Mouse (Mus musculus) stomach, postnatal 0 days (tissue): ENCODE measurements at regions not wholly inside any gene's neighbourhood (a gene's known extent, or its start where the extent isn't known, plus 50 kb on each side); places are given as distances from the start of the nearest gene placed in this dataset.

ENCODE experiments used
- CTCF ChIP-seq: IDR thresholded peaks from 2 replicates; pipeline ENCODE4 v1.5.1; 2016; ENCODE audit warnings: antibody characterized with exemption, low read depth, mild to moderate bottlenecking, moderate library complexity
- EP300 ChIP-seq: optimal IDR thresholded peaks from 2 replicates; pipeline ENCODE3; 2016; ENCODE audit warnings: antibody characterized with exemption

DNA sequence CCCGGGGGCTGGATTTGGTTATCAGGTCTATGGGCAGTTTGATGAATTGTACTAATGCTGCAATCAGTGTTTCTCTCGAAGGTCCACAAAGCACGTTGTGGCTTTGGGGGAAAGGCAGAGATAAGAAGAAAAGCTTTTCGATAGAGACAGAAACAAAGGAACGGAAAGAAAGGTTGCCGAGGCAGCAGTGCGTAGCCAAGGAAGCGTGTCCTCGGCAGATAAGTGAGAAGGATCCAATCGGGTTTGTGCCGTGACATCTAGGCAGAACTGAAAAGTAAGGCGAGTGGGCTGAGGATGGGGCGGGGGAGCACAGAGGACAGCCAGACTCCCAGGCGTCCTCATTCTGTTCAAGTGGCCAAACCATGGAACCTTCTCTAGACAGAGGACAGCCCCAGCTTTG lies 77.4 kb downstream of the Dad1 start:
- TF ChIP-seq EP300 (no peak), CTCF (no peak)
